Mouse (Mus musculus): ENCODE measurements at regions not wholly inside any gene's neighbourhood (a gene's known extent, or its start where the extent isn't known, plus 50 kb on each side); places are given as distances from the start of the nearest gene placed in this dataset.

DNA sequence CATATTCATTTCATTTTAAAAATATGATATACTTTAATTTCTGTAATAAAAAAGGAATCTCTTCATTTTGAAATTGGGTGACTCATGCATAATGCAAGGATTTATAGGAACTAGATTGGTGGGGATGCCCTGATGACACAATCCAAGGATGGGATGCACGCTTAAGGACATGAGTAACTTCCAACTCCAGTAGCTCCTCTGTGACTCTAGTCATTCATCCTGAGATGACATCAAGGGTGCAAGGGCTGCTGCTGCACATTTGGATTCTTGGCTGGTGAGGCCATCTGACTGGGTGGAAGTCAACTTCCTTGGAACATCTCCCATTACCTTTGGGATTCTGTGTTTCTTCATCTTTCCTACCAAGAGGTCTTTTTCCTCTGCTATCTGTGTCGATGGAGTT lies 114.4 kb upstream of the Ngf start:
- TF ChIP-seq CTCF (IDR thresholded peaks at IDR 0.05; ENCODE audit: extremely low read depth, insufficient read length, insufficient replicate concordance, low read depth, low read length) = no peak
- no peak for TF ChIP-seq POLR2A (IDR thresholded peaks at IDR 0.05; ENCODE audit: low read depth, low read length)
